Mouse (Mus musculus) midbrain, embryonic 12.5 days (tissue): ENCODE results near the gene Theg. TPM values are rescaled to one million over a fixed set of nuclear protein-coding genes. Genes with fewer than 3 reads are reported as not detected.

Experiments used
- ATAC-seq: fragments of 200-750 bp; cut with Nextera tagmentation; 2 replicates; pipeline ENCODE4 v1.8.0; 2017; ENCODE audit warnings: low read depth, moderate TSS enrichment, moderate library complexity; ENCODE audit not compliant: low FRiP score
- H3K27ac ChIP-seq: fragments of 300-500 bp; sonication (generic); replicated peaks from 2 replicates; pipeline ENCODE4 v1.5.1; 2016; ENCODE audit warnings: mild to moderate bottlenecking
- H3K27me3 ChIP-seq: fragments of 300-500 bp; sonication (generic); 2 replicates; pipeline ENCODE4 v1.6.1; 2016; ENCODE audit warnings: mild to moderate bottlenecking
- H3K36me3 ChIP-seq: fragments of 300-500 bp; sonication (generic); 2 replicates; pipeline ENCODE4 v1.6.1; 2016
- H3K4me1 ChIP-seq: fragments of 300-500 bp; sonication (generic); 2 replicates; pipeline ENCODE4 v1.6.1; 2016
- H3K4me2 ChIP-seq: fragments of 300-500 bp; sonication (generic); replicated peaks from 2 replicates; pipeline ENCODE4 v1.6.1; 2016; ENCODE audit warnings: mild to moderate bottlenecking, moderate library complexity
- H3K4me3 ChIP-seq: fragments of 300-500 bp; sonication (generic); 2 replicates; pipeline ENCODE4 v1.5.1; 2016; ENCODE audit warnings: mild to moderate bottlenecking
- H3K9ac ChIP-seq: fragments of 300-500 bp; sonication (generic); replicated peaks from 2 replicates; pipeline ENCODE4 v1.6.1; 2016; ENCODE audit warnings: mild to moderate bottlenecking, moderate library complexity
- H3K9me3 ChIP-seq: fragments of 300-500 bp; sonication (generic); 2 replicates; pipeline ENCODE4 v1.6.1; 2016; ENCODE audit warnings: mild to moderate bottlenecking
- WGBS: fragments of 180-500 bp; shearing (Covaris S2); methylation state at CpG from one replicate; pipeline ENCODE4 v1.1.7; 2016; 5-methylcytosine and 5-hydroxymethylcytosine counted together
- polyA plus RNA-seq: library from polyadenylated mRNA; unstranded; fragments of >200 nt; fragmentation: Nextera tagmentation; extraction: Ambion mirVana; gene quantifications from 2 replicates; pipeline ENCODE4 v1.2.1, GENCODE M21; 2016

Gene Theg
- polyA plus RNA-seq = not detected in 2 replicates

DNA sequence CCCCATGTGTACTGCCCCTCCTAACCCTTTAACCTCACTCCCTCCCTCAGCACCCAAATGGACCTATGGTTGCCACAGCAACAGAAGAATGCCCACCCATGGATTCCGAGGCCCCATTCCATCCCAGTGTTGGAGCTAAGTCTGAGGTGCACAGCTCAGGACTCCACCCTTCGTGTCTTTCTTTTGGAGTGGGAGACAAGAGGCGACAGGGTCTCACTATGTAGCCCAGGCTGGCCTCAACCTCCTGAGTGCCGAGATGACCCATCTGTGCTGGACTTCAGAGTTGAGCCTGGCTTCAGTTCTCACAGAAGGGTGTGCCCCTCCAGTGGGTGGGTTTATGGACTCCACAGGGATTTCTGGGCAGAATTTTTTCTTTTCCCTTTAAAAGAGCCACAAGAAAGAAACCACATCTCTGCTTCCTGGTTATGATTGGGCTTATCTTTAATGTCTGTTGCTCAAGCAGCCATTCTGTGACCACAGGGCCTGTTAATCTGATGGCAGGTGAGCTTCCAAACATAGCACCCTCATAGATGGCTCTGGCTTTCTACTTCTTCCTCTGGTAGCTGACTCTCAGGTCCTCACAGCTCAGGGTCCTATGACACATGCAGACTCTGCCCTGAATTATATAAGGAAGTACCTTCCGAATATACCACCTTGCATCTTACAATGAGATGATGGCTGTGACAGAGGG, at the start of gene Theg:
Theg (minus strand) TSS at position 271 of the 691 bp plus-strand sequence.
- no peak for ATAC-seq
- 81% methylated on average over 5 of the region's 5 CpGs for WGBS
- H3K4me3 ChIP-seq = no peak within 1 kb of the TSS
- no peaks in the 10 kb centered on the region for H3K36me3 ChIP-seq
- no peak within 1 kb of the TSS for H3K9ac ChIP-seq
- no peaks in the 10 kb centered on the region for H3K9me3 ChIP-seq
- no peaks in the 10 kb centered on the region for H3K4me1 ChIP-seq
- no peak within 1 kb of the TSS for H3K4me2 ChIP-seq
- H3K27me3 ChIP-seq = no peaks in the 10 kb centered on the region
- H3K27ac ChIP-seq = no peak within 1 kb of the TSS

DNA sequence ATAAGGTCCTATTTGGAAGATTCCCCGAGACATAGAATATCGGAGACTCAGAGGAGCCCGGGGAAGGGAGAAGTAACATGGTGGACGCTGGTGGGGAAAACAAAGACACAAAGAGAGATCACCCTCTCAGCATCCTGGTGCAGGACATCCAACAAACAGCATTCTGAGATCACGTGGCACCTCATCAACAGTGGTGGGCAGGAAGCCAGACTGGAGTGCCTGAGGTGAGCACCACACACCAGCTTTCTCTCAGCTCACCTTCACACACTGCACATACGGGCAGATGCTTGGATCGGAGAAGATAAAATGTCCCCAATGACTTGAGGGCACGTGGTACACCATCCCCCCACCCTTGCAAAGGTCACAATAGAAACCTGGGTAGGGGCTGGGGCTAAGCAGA, 49.2 kb upstream of the Theg start:
- Histone ChIP-seq H3K27me3 (peaks cover 46% of the 10 kb centered on the region), H3K4me3 (peak overlapping the region; percentile 65), H3K9ac (peak overlapping the region; percentile 81), H3K27ac (peak overlapping the region; percentile 88; the same call in 1 of the 2 replicates), H3K4me1 (peaks cover 21% of the 10 kb centered on the region; the same call in 1 of the 2 replicates), H3K9me3 (no peaks in the 10 kb centered on the region), H3K36me3 (no peaks in the 10 kb centered on the region), H3K4me2 (peak overlapping the region; percentile 81)
- WGBS = 80% methylated on average over 8 of the region's 8 CpGs
- no peak for ATAC-seq

DNA sequence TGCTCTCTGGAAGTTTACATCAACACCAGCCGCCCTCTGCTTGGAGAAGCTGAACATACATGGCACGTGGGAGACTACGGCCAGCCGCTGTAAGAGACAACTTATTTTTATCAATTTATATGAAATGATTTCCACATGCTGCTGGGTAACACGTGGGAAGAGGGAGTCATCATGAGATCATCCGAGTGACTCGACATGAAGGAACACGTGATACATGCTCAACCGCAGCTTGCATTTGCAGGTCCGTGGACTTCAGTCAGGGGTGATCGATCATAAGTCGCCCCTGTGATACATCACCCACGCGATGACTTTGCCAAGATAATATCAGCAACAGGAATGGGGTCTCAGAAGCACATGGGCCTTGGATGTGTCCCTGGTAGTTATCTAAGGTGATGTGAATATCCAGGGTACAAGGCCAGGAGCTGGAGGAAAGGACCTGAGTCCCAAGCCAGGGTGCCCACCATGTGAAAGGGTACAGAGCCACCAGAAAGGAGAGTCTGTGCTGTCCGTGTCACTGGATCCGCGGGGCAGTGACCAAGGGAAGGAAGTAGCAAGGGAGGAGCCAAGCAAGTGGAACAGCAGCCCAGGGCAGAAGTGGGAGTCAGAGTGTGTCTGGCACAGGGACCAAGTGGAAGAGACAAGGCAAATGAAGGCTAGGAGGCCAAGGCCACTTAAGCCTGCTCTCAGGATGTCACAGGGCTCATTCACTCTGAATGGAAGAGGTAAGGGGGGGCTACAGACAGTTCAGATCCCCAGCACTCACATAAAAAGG, 46.1 kb upstream of the Theg start:
- H3K4me2 ChIP-seq = no peak overlapping the region
- no peak overlapping the region for H3K27ac ChIP-seq
- 87% methylated on average over 17 of the region's 17 CpGs for WGBS
- peaks cover 24% of the 10 kb centered on the region for H3K27me3 ChIP-seq
- no peaks in the 10 kb centered on the region for H3K9me3 ChIP-seq
- no peak overlapping the region for H3K9ac ChIP-seq
- H3K36me3 ChIP-seq = no peaks in the 10 kb centered on the region
- H3K4me3 ChIP-seq = no peak overlapping the region
- no peak for ATAC-seq
- H3K4me1 ChIP-seq = peaks cover 12% of the 10 kb centered on the region; the same call in 1 of the 2 replicates

DNA sequence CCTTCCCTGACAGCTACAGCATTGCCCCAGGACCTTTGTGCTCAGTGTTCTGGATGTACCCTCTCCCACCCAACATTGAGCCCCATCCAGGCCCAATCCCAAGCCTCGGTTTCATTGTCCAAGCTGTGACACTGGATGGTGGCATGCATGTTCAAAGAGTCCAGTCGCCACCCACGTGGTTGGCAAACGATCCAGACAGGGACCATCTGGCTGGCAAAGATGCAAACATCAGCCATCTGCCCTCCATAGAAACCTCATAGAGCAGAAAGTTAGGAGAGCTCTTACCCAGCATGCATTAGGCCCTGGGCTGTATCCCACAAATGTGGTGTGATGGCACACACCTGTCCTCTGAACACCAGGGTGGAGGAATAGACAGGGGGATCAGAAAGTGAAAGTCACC, 44.3 kb upstream of the Theg start:
- no peak overlapping the region for H3K27ac ChIP-seq
- no peak overlapping the region for H3K4me2 ChIP-seq
- H3K36me3 ChIP-seq = no peaks in the 10 kb centered on the region
- H3K4me3 ChIP-seq = no peak overlapping the region
- ATAC-seq = no peak
- H3K4me1 ChIP-seq = 0 out of 2 replicates have a peak, but pooled peaks cover 5% of the 10 kb centered on the region
- peaks cover 6% of the 10 kb centered on the region; the same call in 1 of the 2 replicates for H3K27me3 ChIP-seq
- no peak overlapping the region for H3K9ac ChIP-seq
- 83% methylated on average over 4 of the region's 4 CpGs for WGBS
- H3K9me3 ChIP-seq = no peaks in the 10 kb centered on the region

DNA sequence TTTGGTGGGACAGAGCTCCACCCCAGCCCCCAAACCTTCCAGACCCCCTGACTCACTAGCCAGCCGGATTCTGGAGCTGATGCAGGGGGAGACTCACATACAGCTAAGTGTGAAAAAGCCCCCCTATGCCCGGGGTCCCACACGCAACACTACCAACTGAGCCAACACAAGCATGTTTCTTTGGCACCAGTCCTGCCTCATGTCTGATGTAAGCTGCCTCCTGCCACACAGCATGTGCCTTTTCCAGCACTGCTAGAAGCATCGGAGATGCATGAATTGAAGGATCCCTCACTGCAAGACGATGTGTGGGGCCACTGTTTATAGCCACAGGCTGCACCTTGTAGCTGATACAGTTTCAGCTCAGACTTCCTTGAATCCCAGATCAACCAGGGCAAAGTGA, 41.2 kb upstream of the Theg start:
- WGBS = 88% methylated on average over 5 of the region's 5 CpGs
- no peak overlapping the region for H3K4me2 ChIP-seq
- no peaks in the 10 kb centered on the region for H3K36me3 ChIP-seq
- H3K9ac ChIP-seq = no peak overlapping the region
- no peaks in the 10 kb centered on the region for H3K9me3 ChIP-seq
- no peak overlapping the region for H3K4me3 ChIP-seq
- no peak overlapping the region for H3K27ac ChIP-seq
- no peaks in the 10 kb centered on the region for H3K27me3 ChIP-seq
- no peak for ATAC-seq
- no peaks in the 10 kb centered on the region for H3K4me1 ChIP-seq

DNA sequence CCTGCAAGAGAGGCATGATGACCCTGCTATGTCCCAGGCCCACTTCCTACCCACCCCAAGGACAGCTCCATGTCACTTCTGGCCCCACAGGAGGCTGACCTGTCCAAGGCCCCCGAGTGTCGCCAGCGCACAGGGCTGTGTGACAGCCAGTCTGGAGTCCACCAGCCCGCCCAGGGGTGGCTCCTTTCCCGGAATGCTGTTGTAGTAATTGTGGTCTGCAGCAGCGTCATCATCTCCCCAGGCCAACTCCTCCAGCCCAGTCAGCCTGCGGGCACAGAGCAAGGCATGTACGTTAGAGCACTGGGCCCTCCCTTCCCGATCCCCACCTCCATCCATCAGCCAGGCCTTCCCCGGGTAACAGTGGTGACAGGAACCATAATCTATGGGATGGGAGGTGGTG, 39.0 kb upstream of the Theg start:
- no peak overlapping the region for H3K4me3 ChIP-seq
- 86% methylated on average over 10 of the region's 10 CpGs for WGBS
- H3K27me3 ChIP-seq = no peaks in the 10 kb centered on the region
- no peak overlapping the region for H3K27ac ChIP-seq
- no peak overlapping the region for H3K4me2 ChIP-seq
- ATAC-seq = no peak
- no peaks in the 10 kb centered on the region for H3K4me1 ChIP-seq
- no peaks in the 10 kb centered on the region for H3K36me3 ChIP-seq
- no peak overlapping the region for H3K9ac ChIP-seq
- H3K9me3 ChIP-seq = no peaks in the 10 kb centered on the region

DNA sequence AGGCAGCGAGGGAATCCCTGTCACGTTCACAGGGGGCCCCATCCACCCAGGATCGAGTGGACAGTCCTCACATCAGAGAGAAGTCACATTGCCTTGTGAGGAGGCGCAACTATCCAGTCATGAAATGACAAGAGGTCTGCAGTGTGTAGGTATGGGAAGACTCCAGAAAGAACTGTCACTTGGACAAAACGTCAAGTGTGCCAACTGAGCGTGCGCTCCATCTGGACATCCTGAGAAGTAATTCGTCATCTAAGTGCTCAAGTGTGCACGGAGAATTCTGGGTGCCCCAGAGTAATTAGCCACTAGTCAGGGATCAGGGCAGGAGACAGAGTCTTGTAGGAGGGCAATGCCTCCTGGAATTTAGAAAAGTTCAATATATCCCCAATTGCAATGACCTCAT, 38.3 kb upstream of the Theg start:
- H3K36me3 ChIP-seq = 0 out of 2 replicates have a peak, but pooled peaks cover 4% of the 10 kb centered on the region
- no peak overlapping the region for H3K9ac ChIP-seq

DNA sequence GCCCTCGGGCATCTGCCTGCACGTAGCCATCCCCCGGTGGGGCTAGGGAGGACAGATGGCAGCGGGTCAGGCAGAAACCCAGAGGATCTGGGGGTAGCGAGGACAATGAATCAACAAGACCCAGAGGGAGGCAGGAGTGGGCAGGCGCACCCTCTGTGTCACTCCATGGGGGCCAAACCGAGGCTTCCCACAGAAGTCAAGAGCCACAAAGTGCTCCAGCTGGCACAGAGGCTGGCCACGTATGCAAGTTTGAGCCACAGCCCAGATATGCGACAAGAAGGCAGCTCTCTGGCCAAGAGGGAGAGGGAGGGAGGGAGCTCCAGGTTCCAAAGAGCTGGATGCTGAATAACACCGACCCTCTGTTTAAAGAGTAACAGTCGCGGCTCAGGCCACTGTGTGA, 36.8 kb upstream of the Theg start:
- Histone ChIP-seq H3K27me3 (no peaks in the 10 kb centered on the region; the same call in 1 of the 2 replicates), H3K9me3 (no peaks in the 10 kb centered on the region), H3K27ac (no peak overlapping the region), H3K4me3 (no peak overlapping the region), H3K36me3 (peaks cover 13% of the 10 kb centered on the region; the same call in 1 of the 2 replicates), H3K4me2 (no peak overlapping the region), H3K9ac (0 out of 2 replicates have a peak overlapping the region, but pooled peaks have one; percentile 5), H3K4me1 (no peaks in the 10 kb centered on the region)
- ATAC-seq = no peak
- 68% methylated on average over 12 of the region's 12 CpGs for WGBS

More for the DNA sequence above, 38.3 kb upstream of the Theg start:
- no peak overlapping the region for H3K27ac ChIP-seq
- no peak overlapping the region for H3K4me2 ChIP-seq
- H3K4me3 ChIP-seq = no peak overlapping the region
- no peaks in the 10 kb centered on the region; the same call in 1 of the 2 replicates for H3K27me3 ChIP-seq
- H3K9me3 ChIP-seq = no peaks in the 10 kb centered on the region
- H3K4me1 ChIP-seq = no peaks in the 10 kb centered on the region
- WGBS = 87% methylated on average over 9 of the region's 9 CpGs
- ATAC-seq = no peak

DNA sequence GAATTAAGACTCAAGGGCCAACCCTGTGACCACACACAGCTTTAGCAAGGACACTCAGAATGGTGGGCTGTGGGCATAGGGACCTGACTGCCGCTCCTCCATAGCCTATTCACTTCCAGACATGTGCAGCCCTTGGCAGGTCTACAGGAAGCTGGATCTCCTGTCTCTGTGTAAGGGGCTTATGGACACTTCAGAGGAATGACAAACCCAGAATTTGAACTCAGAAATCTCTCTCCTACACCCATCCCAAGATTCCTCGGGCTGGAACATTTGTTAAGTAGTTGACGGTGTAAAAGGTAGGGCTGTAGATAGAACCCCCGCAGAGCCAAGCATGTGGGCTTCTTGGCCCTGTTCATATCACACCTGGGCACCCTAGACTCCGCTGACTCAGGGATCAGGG, 29.2 kb upstream of the Theg start:
- no peak overlapping the region for H3K4me2 ChIP-seq
- H3K27me3 ChIP-seq = peaks cover 33% of the 10 kb centered on the region
- H3K9me3 ChIP-seq = no peaks in the 10 kb centered on the region
- no peak overlapping the region for H3K9ac ChIP-seq
- no peak overlapping the region for H3K4me3 ChIP-seq
- peaks cover 13% of the 10 kb centered on the region; the same call in 1 of the 2 replicates for H3K36me3 ChIP-seq
- no peak for ATAC-seq
- no peak overlapping the region for H3K27ac ChIP-seq
- WGBS = 89% methylated on average over 5 of the region's 5 CpGs
- H3K4me1 ChIP-seq = peaks cover 26% of the 10 kb centered on the region

DNA sequence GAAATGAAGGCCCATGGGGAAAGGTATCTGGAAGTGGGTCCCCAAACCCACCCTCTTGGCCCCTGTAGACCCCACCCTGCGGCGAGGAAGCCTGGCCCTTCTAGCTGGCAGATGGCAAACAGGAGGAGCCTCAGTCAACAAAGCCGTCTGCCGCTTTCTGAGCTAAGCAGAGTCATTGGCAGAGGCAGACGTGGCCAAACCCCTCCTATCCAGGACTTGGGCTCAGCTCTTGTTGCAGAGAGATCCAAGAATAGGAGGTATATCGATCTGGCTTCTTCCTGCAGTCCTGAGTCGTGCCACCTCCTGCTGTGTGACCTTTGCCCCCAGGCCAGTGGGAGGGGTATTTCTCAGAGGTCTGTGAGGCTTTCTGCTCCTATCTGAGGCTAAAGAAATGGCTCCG, 28.7 kb upstream of the Theg start:
- Histone ChIP-seq H3K9me3 (no peaks in the 10 kb centered on the region), H3K27ac (peak overlapping the region; percentile 2; the same call in 1 of the 2 replicates), H3K4me3 (no peak overlapping the region), H3K36me3 (peaks cover 13% of the 10 kb centered on the region; the same call in 1 of the 2 replicates), H3K27me3 (peaks cover 38% of the 10 kb centered on the region), H3K4me1 (peaks cover 26% of the 10 kb centered on the region), H3K9ac (no peak overlapping the region), H3K4me2 (no peak overlapping the region)
- no peak for ATAC-seq
- WGBS = 5% methylated on average over 8 of the region's 8 CpGs

DNA sequence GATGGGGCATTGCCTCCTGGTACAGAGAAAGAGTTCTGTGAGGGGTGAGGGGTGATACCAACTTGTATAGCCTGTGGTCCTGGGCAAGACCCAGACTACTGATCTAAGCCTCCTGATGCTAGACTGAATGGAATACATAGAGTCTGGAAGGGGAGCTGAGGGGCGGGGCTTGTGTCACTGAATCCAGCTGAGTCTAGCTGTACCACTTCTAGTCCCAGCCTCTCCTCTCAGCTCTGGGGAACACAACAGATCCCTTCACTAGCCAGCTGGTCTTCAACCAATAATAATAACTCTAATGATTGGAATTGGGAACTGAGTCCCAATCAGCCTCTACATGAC, 27.1 kb upstream of the Theg start:
- no peaks in the 10 kb centered on the region for H3K36me3 ChIP-seq
- WGBS = 85% methylated on average over 1 of the region's 1 CpGs
- ATAC-seq = no peak; the same call in 1 of the 2 replicates
- H3K4me3 ChIP-seq = peak overlapping the region; percentile 61
- no peak overlapping the region for H3K27ac ChIP-seq
- H3K9ac ChIP-seq = no peak overlapping the region
- H3K4me1 ChIP-seq = peaks cover 26% of the 10 kb centered on the region
- peak overlapping the region; percentile 100 for H3K4me2 ChIP-seq
- H3K9me3 ChIP-seq = no peaks in the 10 kb centered on the region
- peaks cover 54% of the 10 kb centered on the region for H3K27me3 ChIP-seq
